ENCODE assay signal across 14 mouse cellular contexts in the genomic region with DNA sequence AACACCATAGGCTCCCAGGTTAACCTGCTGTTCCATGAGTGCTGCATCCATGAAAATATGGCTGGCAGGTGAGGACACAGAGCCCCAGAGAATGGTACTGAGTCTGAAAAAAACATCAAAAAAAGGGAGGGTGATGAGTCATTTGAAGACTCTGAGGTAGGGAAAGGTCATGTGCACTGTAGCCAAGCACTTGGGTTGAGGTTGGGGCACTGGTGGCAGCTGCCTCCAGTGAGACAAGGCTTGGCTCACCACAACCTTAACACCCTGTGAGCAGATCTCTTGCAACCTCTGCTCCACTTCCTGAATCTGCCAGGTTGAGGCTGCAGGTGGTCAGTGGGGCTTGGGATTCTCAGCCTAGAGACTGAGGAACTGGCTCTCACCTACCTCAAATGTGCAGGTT. TPM values are rescaled to one million over a fixed set of nuclear protein-coding genes. Genes with fewer than 3 reads are reported as not detected.
DNase-seq lines count a peak whose midpoint lies in the region; TF ChIP-seq lines count a peak whose summit lies in the region.
"Had no signal": no experiment of that assay in that cellular context is flagged by ENCODE, and none has a peak within 500 bp of the region (broad histone marks: within the 10 kb centered on the region; RNA-seq: fewer than 3 reads in every experiment).

No protein-coding gene starts in this region.

- H3K9me3 ChIP-seq in megakaryocyte, embryonic 14.5 days = peaks cover 10% of the 10 kb centered on the region
- H3K9me3 ChIP-seq: forebrain, embryonic 10.5 days; hindbrain, embryonic 13.5 days had no signal

- DNase-seq in spleen, adult 2 months (ENCODE audit: low read depth in 1 of 2, low spot score in 2 of 2) = peak; percentile 41 to 59
- no peak for DNase-seq in spleen, adult 12 weeks (ENCODE audit: low spot score)
- peak; percentile 52 for DNase-seq in thymus, postnatal 25 days
- no peak for DNase-seq in cerebellum, adult 11 months
- no peak for DNase-seq in layer of hippocampus, adult 9-11 months
- no peak for DNase-seq in frontal cortex, adult 2 months (ENCODE audit: extremely low spot score in 1 of 2, low spot score in 1 of 2)
- DNase-seq: gastrocnemius, postnatal 25 days; kidney, postnatal 25 days had no signal

- H3K27ac ChIP-seq in spleen, adult 2 months (ENCODE audit: insufficient read depth, low read length) = peak overlapping the region; percentile 81
- peak overlapping the region; percentile 92 for H3K27ac ChIP-seq in bone marrow macrophage, adult 2 months (ENCODE audit: insufficient read depth, low read depth, low read length)
- H3K27ac ChIP-seq: forebrain, embryonic 10.5 days; hindbrain, embryonic 13.5 days had no signal

- no peak for TF ChIP-seq POLR2A in spleen, adult 2 months (IDR thresholded peaks at IDR 0.05; ENCODE audit: low read depth, low read length)
- TF ChIP-seq POLR2A in bone marrow macrophage, adult 2 months (IDR thresholded peaks at IDR 0.05; ENCODE audit: borderline replicate concordance, low read depth, low read length) = no peak

- no peak overlapping the region for H3K4me3 ChIP-seq in spleen, adult 2 months (ENCODE audit: extremely low read depth, insufficient read depth, insufficient read length)
- H3K4me3 ChIP-seq in bone marrow macrophage, adult 2 months (ENCODE audit: insufficient read depth, low read length) = peak overlapping the region; percentile 30; the same call in 1 of the 2 replicates
- H3K4me3 ChIP-seq in megakaryocyte, embryonic 14.5 days (replicated peaks) = peak overlapping the region; percentile 77
- H3K4me3 ChIP-seq: forebrain, embryonic 10.5 days; hindbrain, embryonic 13.5 days had no signal

- no peaks in the 10 kb centered on the region for H3K27me3 ChIP-seq in spleen, adult 2 months (ENCODE audit: control insufficient read depth, insufficient read depth, low read length)
- H3K27me3 ChIP-seq in megakaryocyte, embryonic 14.5 days (replicated peaks) = peaks cover 4% of the 10 kb centered on the region
- H3K27me3 ChIP-seq: hindbrain, embryonic 13.5 days had no signal

- H3K4me1 ChIP-seq in spleen, adult 2 months (ENCODE audit: control insufficient read depth, insufficient read depth, insufficient read length) = peaks cover 22% of the 10 kb centered on the region; the same call in 1 of the 2 replicates
- peaks cover 51% of the 10 kb centered on the region for H3K4me1 ChIP-seq in bone marrow macrophage, adult 2 months (ENCODE audit: control insufficient read depth, insufficient read depth, low read length)
- peaks cover 47% of the 10 kb centered on the region for H3K4me1 ChIP-seq in megakaryocyte, embryonic 14.5 days

- no peaks in the 10 kb centered on the region for H3K36me3 ChIP-seq in spleen, adult 2 months (ENCODE audit: control insufficient read depth, insufficient read depth, low read length)
- H3K36me3 ChIP-seq in megakaryocyte, embryonic 14.5 days (replicated peaks; ENCODE audit: low read length) = peaks cover 2% of the 10 kb centered on the region
- H3K36me3 ChIP-seq: forebrain, embryonic 10.5 days; hindbrain, embryonic 13.5 days had no signal

- TF ChIP-seq CTCF in spleen, adult 2 months (IDR thresholded peaks at IDR 0.05; ENCODE audit: extremely low read depth, insufficient read depth, insufficient read length, insufficient replicate concordance) = no peak
- TF ChIP-seq CTCF in bone marrow macrophage, adult 2 months (IDR thresholded peaks at IDR 0.05; ENCODE audit: low read depth, low read length) = no peak

RNA-seq across cellular contexts. Expression of a gene that starts 6.0 kb away (rescaled TPM):
- polyA plus RNA-seq in spleen, adult 2 months (2012; rRNA removed) = 59.6 and 73.8 TPM in 2 replicates
- 237 and 238 TPM in 2 replicates for polyA plus RNA-seq in bone marrow macrophage, adult 2 months (2012; ENCODE audit: insufficient read depth, insufficient read length, missing spikeins)
- polyA plus RNA-seq in megakaryocyte, embryonic 14.5 days (2012; ENCODE audit: insufficient read depth, low replicate concordance) = 45.8 and 47.7 TPM in 2 replicates
- 33.8 and 36.4 TPM in 2 replicates for polyA plus RNA-seq in frontal cortex, adult 2 months (2012; rRNA removed)

RNA-seq across cellular contexts. Expression of a gene that starts 25.0 kb away (rescaled TPM):
- polyA plus RNA-seq in spleen, adult 2 months (2012; rRNA removed) = not detected in 2 replicates
- polyA plus RNA-seq in bone marrow macrophage, adult 2 months (2012; ENCODE audit: insufficient read depth, insufficient read length, missing spikeins) = not detected in 2 replicates
- not detected in 2 replicates for polyA plus RNA-seq in megakaryocyte, embryonic 14.5 days (2012; ENCODE audit: insufficient read depth, low replicate concordance)
- not detected in 2 replicates for polyA plus RNA-seq in frontal cortex, adult 2 months (2012; rRNA removed)
- polyA plus RNA-seq: cortical plate, adult 2 months; forebrain, embryonic 10.5 days; hindbrain, embryonic 13.5 days; limb, embryonic 14.5 days had no signal

RNA-seq across cellular contexts. Expression of a gene that starts 39.4 kb away (rescaled TPM):
- polyA plus RNA-seq in spleen, adult 2 months (2012; rRNA removed) = 40.0 and 43.8 TPM in 2 replicates
- 345 and 358 TPM in 2 replicates for polyA plus RNA-seq in bone marrow macrophage, adult 2 months (2012; ENCODE audit: insufficient read depth, insufficient read length, missing spikeins)
- polyA plus RNA-seq in megakaryocyte, embryonic 14.5 days (2012; ENCODE audit: insufficient read depth, low replicate concordance) = 2.0 and 13.1 TPM in 2 replicates
- polyA plus RNA-seq in frontal cortex, adult 2 months (2012; rRNA removed) = 11.1 and 14.8 TPM in 2 replicates

Comparison
In these comparisons a context has a peak if more than half of its experiments do, and no peak if none do; other contexts are left out.
1. DNase-seq: peak in spleen, adult 2 months (2 of 2) and thymus, postnatal 25 days (single experiment); none in spleen, adult 12 weeks (single experiment), cerebellum, adult 11 months (single experiment), layer of hippocampus, adult 9-11 months (single experiment) and frontal cortex, adult 2 months (0 of 2).